Comparison of ENCODE assay signal across 14 mouse cellular contexts in genomic region chr3:50973081-50973480, GRCm38 (mm10).
"Had no signal": no experiment of that assay in that cellular context is flagged by ENCODE, and none has a peak within 500 bp of the region (broad histone marks: within the 10 kb centered on the region; RNA-seq: fewer than 3 reads in every experiment).

No protein-coding gene starts in this region.

- H3K27me3 ChIP-seq: limb, embryonic 15.5 days; liver, embryonic 12.5 days; midbrain, embryonic 12.5 days; stomach, embryonic 15.5 days had no signal

- H3K9ac ChIP-seq: limb, embryonic 15.5 days; liver, embryonic 12.5 days; lung, embryonic 14.5 days; midbrain, embryonic 12.5 days; stomach, embryonic 15.5 days had no signal

- H3K9me3 ChIP-seq: limb, embryonic 15.5 days; liver, embryonic 12.5 days; midbrain, embryonic 12.5 days; stomach, embryonic 15.5 days had no signal

- H3K27ac ChIP-seq: layer of hippocampus, adult 2 months; limb, embryonic 15.5 days; liver, embryonic 12.5 days; midbrain, embryonic 12.5 days; stomach, embryonic 15.5 days had no signal

- H3K4me3 ChIP-seq: layer of hippocampus, adult 2 months; limb, embryonic 15.5 days; liver, embryonic 12.5 days; midbrain, embryonic 12.5 days; stomach, embryonic 15.5 days had no signal

- ATAC-seq: liver, embryonic 12.5 days; midbrain, embryonic 16.5 days had no signal

- H3K4me2 ChIP-seq: limb, embryonic 15.5 days; liver, embryonic 12.5 days; lung, embryonic 14.5 days; midbrain, embryonic 12.5 days; stomach, embryonic 15.5 days had no signal

- DNase-seq: kidney, postnatal 10 days; kidney, postnatal 4 days; lung, embryonic 14.5 days; lung, postnatal 10 days; lung, postnatal 4 days; right cerebral cortex, postnatal 14 days; thymus, adult 2 months; thymus, postnatal 25 days had no signal

- H3K4me1 ChIP-seq: liver, embryonic 12.5 days; midbrain, embryonic 12.5 days; stomach, embryonic 15.5 days had no signal

- H3K36me3 ChIP-seq: limb, embryonic 15.5 days; liver, embryonic 12.5 days; midbrain, embryonic 12.5 days; stomach, embryonic 15.5 days had no signal
